Mouse (Mus musculus): ENCODE data around the gene Lpp. TPM values are rescaled to one million over a fixed set of nuclear protein-coding genes. Genes with fewer than 3 reads are reported as not detected.

Gene Lpp
- total and polyA plus RNA-seq, 3 experiments, result 7.7 to 25.1 (median 23.6) TPM

- Histone ChIP-seq H3K4me3 (no peak overlapping the region), H3K27me3 (ENCODE audit: control insufficient read depth, insufficient read depth, low read length) (no peaks in the 10 kb centered on the region), H3K36me3 (ENCODE audit: control insufficient read depth, insufficient read depth, low read length) (peaks cover 13% of the 10 kb centered on the region), H3K79me2 (replicated peaks; ENCODE audit: control insufficient read depth, insufficient read depth, low read length) (peaks cover 2% of the 10 kb centered on the region), H3K4me1 (ENCODE audit: control insufficient read depth, insufficient read depth, low read length) (peaks cover 4% of the 10 kb centered on the region; the same call in 1 of the 2 replicates), H3K9ac (ENCODE audit: low read depth, low read length) (no peak overlapping the region), H3K27ac (no peak overlapping the region)
- DNase-seq, result no peak
- TF ChIP-seq CTCF (IDR thresholded peaks at IDR 0.05), result no peak
- 55% methylated on average over 4 of the region's 4 CpGs for WGBS
- intact Hi-C loops (cut with DNase I), result loop anchor here (2.0 kb wide), 1 partner anchor 14 kb away; no protein-coding TSS in a partner anchor
Observed at GRCm38 (mm10) chr16:24413059-24413458, 19.8 kb downstream of the Lpp start.

DNA sequence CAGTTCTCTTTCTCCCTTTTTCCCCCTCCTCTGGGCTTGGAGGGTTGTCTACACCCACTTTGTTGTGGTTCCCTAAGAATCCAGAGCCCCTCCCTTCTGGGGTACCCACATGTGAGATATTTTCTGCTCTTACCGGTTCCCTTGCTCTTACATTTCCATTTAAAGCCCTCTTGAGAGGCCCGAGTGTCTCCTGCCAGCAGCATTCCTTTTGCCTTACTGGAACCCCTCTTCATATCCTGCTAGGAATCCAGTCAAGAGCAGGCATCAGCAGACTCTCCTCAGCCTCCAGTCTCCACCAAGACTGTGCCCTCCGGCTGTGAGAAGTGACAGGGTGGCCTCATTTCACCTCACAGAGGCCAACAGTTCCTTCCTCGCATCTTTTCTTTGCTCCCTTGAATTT is 24.7 kb downstream of the Lpp start:
- TF ChIP-seq CTCF (IDR thresholded peaks at IDR 0.05), result no peak
- TF ChIP-seq EP300 (IDR thresholded peaks at IDR 0.05; ENCODE audit: insufficient read depth, low read depth, low read length), result 0 out of 2 replicates have a peak, but pooled peaks have one; percentile 15
- no peak for TF ChIP-seq POLR2A (IDR thresholded peaks at IDR 0.05; ENCODE audit: insufficient read depth, low read depth, low read length)
- H3K27me3 ChIP-seq (ENCODE audit: control insufficient read depth, insufficient read depth, low read length), result no peaks in the 10 kb centered on the region
- intact Hi-C loops (cut with DNase I), result no loop called here
- H3K27ac ChIP-seq, result peak overlapping the region; percentile 66
- peaks cover 10% of the 10 kb centered on the region for H3K36me3 ChIP-seq (ENCODE audit: control insufficient read depth, insufficient read depth, low read length)
- no peak overlapping the region for H3K4me3 ChIP-seq
- WGBS, result 38% methylated on average over 4 of the region's 4 CpGs
- peaks cover 6% of the 10 kb centered on the region for H3K79me2 ChIP-seq (replicated peaks; ENCODE audit: control insufficient read depth, insufficient read depth, low read length)
- H3K4me1 ChIP-seq (ENCODE audit: control insufficient read depth, insufficient read depth, low read length), result peaks cover 15% of the 10 kb centered on the region
- peak in 1 of 2 experiments; percentile 39 for DNase-seq
- H3K9ac ChIP-seq (ENCODE audit: low read depth, low read length), result no peak overlapping the region

DNA sequence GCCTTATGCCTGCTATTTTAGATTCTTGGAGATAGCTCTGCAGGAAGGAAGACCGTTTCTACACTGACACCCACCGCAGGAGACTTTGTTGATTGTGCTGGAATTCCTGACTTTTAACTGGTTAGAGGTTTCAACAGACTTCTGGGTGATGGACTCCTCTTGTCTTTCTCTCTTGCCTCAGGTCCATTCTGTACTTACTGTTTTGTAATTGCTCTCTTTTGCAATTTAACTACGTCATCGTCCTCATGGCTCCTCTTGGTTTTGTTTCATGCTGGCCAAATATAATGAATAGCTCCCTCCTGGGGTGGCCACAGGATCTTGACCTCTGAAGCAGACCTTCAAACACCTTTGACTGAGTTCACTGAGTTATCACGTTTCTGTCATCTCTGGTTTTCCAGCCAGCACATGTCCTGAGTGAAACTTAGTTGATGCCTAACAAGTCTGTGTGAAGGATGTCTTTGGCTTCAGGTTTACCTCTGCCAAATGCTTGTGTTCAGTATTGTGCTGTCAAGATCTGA is 27.4 kb downstream of the Lpp start:
- 50% methylated on average over 5 of the region's 5 CpGs for WGBS
- Histone ChIP-seq H3K4me3 (no peak overlapping the region), H3K79me2 (replicated peaks; ENCODE audit: control insufficient read depth, insufficient read depth, low read length) (peaks cover 6% of the 10 kb centered on the region), H3K9ac (ENCODE audit: low read depth, low read length) (no peak overlapping the region), H3K4me1 (ENCODE audit: control insufficient read depth, insufficient read depth, low read length) (peaks cover 22% of the 10 kb centered on the region), H3K27ac (no peak overlapping the region), H3K27me3 (ENCODE audit: control insufficient read depth, insufficient read depth, low read length) (no peaks in the 10 kb centered on the region), H3K36me3 (ENCODE audit: control insufficient read depth, insufficient read depth, low read length) (peaks cover 15% of the 10 kb centered on the region)
- no peak for DNase-seq
- TF ChIP-seq EP300 (IDR thresholded peaks at IDR 0.05; ENCODE audit: insufficient read depth, low read depth, low read length) (no peak), CTCF (IDR thresholded peaks at IDR 0.05) (no peak), POLR2A (IDR thresholded peaks at IDR 0.05; ENCODE audit: insufficient read depth, low read depth, low read length) (no peak)
- intact Hi-C loops (cut with DNase I), result no loop called here

GRCm38 (mm10) chr16:24421687-24422418 is 28.5 kb downstream of the Lpp start:
- WGBS, result 61% methylated on average over 4 of the region's 4 CpGs
- intact Hi-C loops (cut with DNase I), result no loop called here
- Histone ChIP-seq H3K79me2 (replicated peaks; ENCODE audit: control insufficient read depth, insufficient read depth, low read length) (peaks cover 6% of the 10 kb centered on the region), H3K4me3 (no peak overlapping the region), H3K27ac (no peak overlapping the region), H3K36me3 (ENCODE audit: control insufficient read depth, insufficient read depth, low read length) (peaks cover 18% of the 10 kb centered on the region), H3K27me3 (ENCODE audit: control insufficient read depth, insufficient read depth, low read length) (no peaks in the 10 kb centered on the region), H3K4me1 (ENCODE audit: control insufficient read depth, insufficient read depth, low read length) (peaks cover 29% of the 10 kb centered on the region), H3K9ac (ENCODE audit: low read depth, low read length) (no peak overlapping the region)
- no peak for DNase-seq
- TF ChIP-seq CTCF (IDR thresholded peaks at IDR 0.05), result no peak
- no peak for TF ChIP-seq POLR2A (IDR thresholded peaks at IDR 0.05; ENCODE audit: insufficient read depth, low read depth, low read length)
- TF ChIP-seq EP300 (IDR thresholded peaks at IDR 0.05; ENCODE audit: insufficient read depth, low read depth, low read length), result no peak

DNA sequence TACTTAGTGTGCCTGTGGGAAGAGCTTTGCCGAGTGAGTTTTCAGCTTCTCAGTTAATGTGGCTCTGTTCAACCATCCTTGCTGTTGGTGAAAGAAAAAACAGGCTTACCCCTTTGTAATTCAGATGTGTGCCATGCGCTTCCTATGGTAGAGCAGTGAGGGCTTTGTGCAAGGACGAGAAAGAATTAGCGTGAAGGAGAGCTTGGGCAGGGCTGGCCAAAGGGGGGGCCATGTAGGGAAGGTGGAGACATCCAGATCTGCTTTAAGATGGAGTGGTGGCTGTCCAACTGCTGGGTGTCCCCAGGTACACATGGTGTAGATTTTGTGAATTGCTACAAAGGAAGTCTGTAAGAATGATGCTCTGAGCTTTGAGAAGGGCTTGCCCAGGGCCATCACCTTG is 29.9 kb downstream of the Lpp start:
- DNase-seq, result no peak
- Histone ChIP-seq H3K4me3 (no peak overlapping the region), H3K9ac (ENCODE audit: low read depth, low read length) (no peak overlapping the region), H3K79me2 (replicated peaks; ENCODE audit: control insufficient read depth, insufficient read depth, low read length) (peaks cover 9% of the 10 kb centered on the region), H3K27me3 (ENCODE audit: control insufficient read depth, insufficient read depth, low read length) (no peaks in the 10 kb centered on the region), H3K4me1 (ENCODE audit: control insufficient read depth, insufficient read depth, low read length) (peaks cover 30% of the 10 kb centered on the region), H3K36me3 (ENCODE audit: control insufficient read depth, insufficient read depth, low read length) (peaks cover 15% of the 10 kb centered on the region), H3K27ac (no peak overlapping the region)
- WGBS, result 80% methylated on average over 4 of the region's 4 CpGs
- TF ChIP-seq CTCF (IDR thresholded peaks at IDR 0.05) (no peak), POLR2A (IDR thresholded peaks at IDR 0.05; ENCODE audit: insufficient read depth, low read depth, low read length) (no peak), EP300 (IDR thresholded peaks at IDR 0.05; ENCODE audit: insufficient read depth, low read depth, low read length) (no peak)
- intact Hi-C loops (cut with DNase I), result no loop called here

DNA sequence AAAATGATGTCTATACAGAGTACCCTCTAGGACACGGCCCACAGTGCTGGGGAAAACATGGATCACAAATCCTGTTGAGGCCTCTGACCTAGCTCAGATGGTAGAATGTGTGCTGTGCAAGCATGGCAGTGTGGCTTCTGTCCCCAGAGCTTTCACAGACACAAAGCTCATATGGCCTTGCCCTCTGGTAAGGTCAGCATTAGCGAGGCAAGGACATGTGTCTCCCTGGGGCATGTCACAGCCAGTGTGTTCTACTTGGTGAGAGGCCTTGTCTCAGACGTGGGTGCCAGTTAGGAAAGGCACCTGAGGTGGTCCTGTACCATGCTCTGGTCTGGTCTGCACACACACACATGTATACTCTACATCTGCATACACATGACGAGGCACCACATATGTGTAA is 30.4 kb downstream of the Lpp start:
- 75% methylated on average over 4 of the region's 4 CpGs for WGBS
- no peak for TF ChIP-seq POLR2A (IDR thresholded peaks at IDR 0.05; ENCODE audit: insufficient read depth, low read depth, low read length)
- TF ChIP-seq EP300 (IDR thresholded peaks at IDR 0.05; ENCODE audit: insufficient read depth, low read depth, low read length), result no peak
- no peak for TF ChIP-seq CTCF (IDR thresholded peaks at IDR 0.05)
- Histone ChIP-seq H3K4me1 (ENCODE audit: control insufficient read depth, insufficient read depth, low read length) (peaks cover 29% of the 10 kb centered on the region), H3K9ac (ENCODE audit: low read depth, low read length) (0 out of 2 replicates have a peak overlapping the region, but pooled peaks have one; percentile 3), H3K27me3 (ENCODE audit: control insufficient read depth, insufficient read depth, low read length) (no peaks in the 10 kb centered on the region), H3K4me3 (no peak overlapping the region), H3K27ac (peak overlapping the region; percentile 80), H3K79me2 (replicated peaks; ENCODE audit: control insufficient read depth, insufficient read depth, low read length) (peaks cover 11% of the 10 kb centered on the region), H3K36me3 (ENCODE audit: control insufficient read depth, insufficient read depth, low read length) (peaks cover 15% of the 10 kb centered on the region)
- intact Hi-C loops (cut with DNase I), result no loop called here
- no peak for DNase-seq
